Mouse (Mus musculus) midbrain, embryonic 14.5 days (tissue): ENCODE results near the gene Tusc2. TPM values are rescaled to one million over a fixed set of nuclear protein-coding genes. Genes with fewer than 3 reads are reported as not detected.

Source experiments
- ATAC-seq: fragments of 200-750 bp; cut with Nextera tagmentation; 2 replicates; pipeline ENCODE4 v1.8.0; 2017; ENCODE audit warnings: moderate number of reproducible peaks, moderate library complexity; ENCODE audit not compliant: low FRiP score, low TSS enrichment
- DNase-seq: peaks from one replicate; pipeline ENCODE4 v3.0.0-alpha.2; 2015
- H3K27ac ChIP-seq: fragments of 300-500 bp; sonication (generic); replicated peaks from 2 replicates; pipeline ENCODE4 v1.5.1; 2014; ENCODE audit warnings: mild to moderate bottlenecking, low read depth, low read length, moderate library complexity
- H3K27me3 ChIP-seq: fragments of 300-500 bp; sonication (generic); 2 replicates; pipeline ENCODE4 v1.6.1; 2014; ENCODE audit warnings: low read length, control low read depth, mixed read lengths; ENCODE audit not compliant: control insufficient read depth, insufficient read depth
- H3K36me3 ChIP-seq: fragments of 300-500 bp; sonication (generic); 2 replicates; pipeline ENCODE4 v1.6.1; 2014; ENCODE audit warnings: low read length, control low read depth; ENCODE audit not compliant: control insufficient read depth, insufficient read depth
- H3K4me1 ChIP-seq: fragments of 300-500 bp; sonication (generic); 2 replicates; pipeline ENCODE4 v1.6.1; 2014; ENCODE audit warnings: mild to moderate bottlenecking, antibody characterized with exemption, low read length, control low read depth; ENCODE audit not compliant: control insufficient read depth, insufficient read depth
- H3K4me2 ChIP-seq: fragments of 300-500 bp; sonication (generic); 2 replicates; pipeline ENCODE4 v1.6.1; 2014; ENCODE audit warnings: mild to moderate bottlenecking, low read length, moderate library complexity
- H3K4me3 ChIP-seq: fragments of 300-500 bp; sonication (generic); replicated peaks from 2 replicates; pipeline ENCODE4 v1.5.1; 2014; ENCODE audit warnings: low read depth, low read length
- H3K9ac ChIP-seq: fragments of 300-500 bp; sonication (generic); replicated peaks from 2 replicates; pipeline ENCODE4 v1.6.1; 2014; ENCODE audit warnings: mild to moderate bottlenecking, low read length, moderate library complexity
- H3K9me3 ChIP-seq: fragments of 300-500 bp; sonication (generic); 2 replicates; pipeline ENCODE4 v1.6.1; 2016; ENCODE audit warnings: low read length, control low read depth, mixed read lengths; ENCODE audit not compliant: control insufficient read depth
- WGBS: fragments of 180-500 bp; shearing (Covaris S2); extraction: QIAGEN DNeasy Blood & Tissue Kit; methylation state at CpG from one replicate; pipeline ENCODE4 v1.1.7; 2014; 5-methylcytosine and 5-hydroxymethylcytosine counted together
- polyA plus RNA-seq: library from polyadenylated mRNA; unstranded; fragments of >200 nt; fragmentation: Nextera tagmentation; extraction: Ambion mirVana; gene quantifications from 2 replicates; pipeline ENCODE4 v1.2.1, GENCODE M21; 2014

Tusc2 gene
- polyA plus RNA-seq, 1 experiment from 2014 or later = 120 TPM

GRCm38 (mm10) chr9:107598385-107598784, 35.3 kb downstream of the Tusc2 start:
- H3K4me2 ChIP-seq = no peak overlapping the region
- H3K27ac ChIP-seq = no peak overlapping the region
- ATAC-seq = no peak
- peaks cover 10% of the 10 kb centered on the region; the same call in 1 of the 2 replicates for H3K36me3 ChIP-seq
- no peaks in the 10 kb centered on the region for H3K27me3 ChIP-seq
- 0 out of 2 replicates have a peak, but pooled peaks cover 5% of the 10 kb centered on the region for H3K4me1 ChIP-seq
- no peak overlapping the region for H3K4me3 ChIP-seq
- no peaks in the 10 kb centered on the region for H3K9me3 ChIP-seq
- H3K9ac ChIP-seq = no peak overlapping the region
- WGBS = 86% methylated on average over 5 of the region's 5 CpGs
- DNase-seq = no peak

GRCm38 (mm10) chr9:107599433-107599832, 36.4 kb downstream of the Tusc2 start:
- Histone ChIP-seq H3K9ac (no peak overlapping the region), H3K27ac (no peak overlapping the region), H3K4me2 (no peak overlapping the region), H3K9me3 (no peaks in the 10 kb centered on the region), H3K4me1 (0 out of 2 replicates have a peak, but pooled peaks cover 5% of the 10 kb centered on the region), H3K27me3 (no peaks in the 10 kb centered on the region), H3K4me3 (no peak overlapping the region), H3K36me3 (no peaks in the 10 kb centered on the region)
- 90% methylated on average over 9 of the region's 9 CpGs for WGBS
- DNase-seq = no peak
- ATAC-seq = no peak

GRCm38 (mm10) chr9:107599842-107600241, 36.8 kb downstream of the Tusc2 start:
- H3K4me3 ChIP-seq = no peak overlapping the region
- ATAC-seq (no peak), DNase-seq (peak; percentile 61)
- no peaks in the 10 kb centered on the region for H3K36me3 ChIP-seq
- 75% methylated on average over 14 of the region's 14 CpGs for WGBS
- no peak overlapping the region for H3K4me2 ChIP-seq
- H3K27me3 ChIP-seq = no peaks in the 10 kb centered on the region
- H3K27ac ChIP-seq = no peak overlapping the region
- no peak overlapping the region for H3K9ac ChIP-seq
- 0 out of 2 replicates have a peak, but pooled peaks cover 9% of the 10 kb centered on the region for H3K4me1 ChIP-seq
- H3K9me3 ChIP-seq = no peaks in the 10 kb centered on the region

- Histone ChIP-seq H3K4me3 (no peak overlapping the region), H3K27ac (no peak overlapping the region), H3K4me2 (no peak overlapping the region), H3K9me3 (no peaks in the 10 kb centered on the region), H3K36me3 (no peaks in the 10 kb centered on the region), H3K9ac (no peak overlapping the region), H3K27me3 (no peaks in the 10 kb centered on the region), H3K4me1 (0 out of 2 replicates have a peak, but pooled peaks cover 12% of the 10 kb centered on the region)
- no peak for DNase-seq
- WGBS = 83% methylated on average over 12 of the region's 12 CpGs
- ATAC-seq = no peak
Observed at GRCm38 (mm10) chr9:107600745-107601144, 37.7 kb downstream of the Tusc2 start.

- ATAC-seq = no peak
- H3K9ac ChIP-seq = no peak overlapping the region
- 90% methylated on average over 11 of the region's 11 CpGs for WGBS
Observed at GRCm38 (mm10) chr9:107601275-107601674, 38.2 kb downstream of the Tusc2 start.

GRCm38 (mm10) chr9:107602068-107602648, 39.1 kb downstream of the Tusc2 start:
- Histone ChIP-seq H3K4me1 (0 out of 2 replicates have a peak, but pooled peaks cover 12% of the 10 kb centered on the region), H3K36me3 (no peaks in the 10 kb centered on the region), H3K4me2 (no peak overlapping the region), H3K27me3 (no peaks in the 10 kb centered on the region), H3K9me3 (no peaks in the 10 kb centered on the region), H3K27ac (peak overlapping the region; percentile 9; the same call in 1 of the 2 replicates), H3K4me3 (no peak overlapping the region), H3K9ac (no peak overlapping the region)
- DNase-seq (peak; percentile 96), ATAC-seq (peak; percentile 73; the same call in 1 of the 2 replicates)
- WGBS = 15% methylated on average over 10 of the region's 10 CpGs

More at GRCm38 (mm10) chr9:107601275-107601674, 38.2 kb downstream of the Tusc2 start:
- H3K27me3 ChIP-seq = no peaks in the 10 kb centered on the region
- H3K4me3 ChIP-seq = no peak overlapping the region
- H3K4me1 ChIP-seq = 0 out of 2 replicates have a peak, but pooled peaks cover 12% of the 10 kb centered on the region
- H3K27ac ChIP-seq = no peak overlapping the region
- no peaks in the 10 kb centered on the region for H3K36me3 ChIP-seq
- no peak for DNase-seq
- no peaks in the 10 kb centered on the region for H3K9me3 ChIP-seq
- H3K4me2 ChIP-seq = no peak overlapping the region

- 0 out of 2 replicates have a peak, but pooled peaks cover 12% of the 10 kb centered on the region for H3K4me1 ChIP-seq
- no peaks in the 10 kb centered on the region for H3K27me3 ChIP-seq
- no peak overlapping the region for H3K4me3 ChIP-seq
- H3K9ac ChIP-seq = no peak overlapping the region
- H3K4me2 ChIP-seq = no peak overlapping the region
- 83% methylated on average over 6 of the region's 6 CpGs for WGBS
- H3K27ac ChIP-seq = no peak overlapping the region
- DNase-seq (no peak), ATAC-seq (no peak)
- H3K9me3 ChIP-seq = no peaks in the 10 kb centered on the region
- H3K36me3 ChIP-seq = no peaks in the 10 kb centered on the region
Observed at GRCm38 (mm10) chr9:107603251-107603650, 40.2 kb downstream of the Tusc2 start.

- H3K4me2 ChIP-seq = 0 out of 2 replicates have a peak overlapping the region, but pooled peaks have one; percentile 5
- H3K36me3 ChIP-seq = no peaks in the 10 kb centered on the region
- no peak for DNase-seq
- H3K4me1 ChIP-seq = 0 out of 2 replicates have a peak, but pooled peaks cover 17% of the 10 kb centered on the region
- H3K9ac ChIP-seq = no peak overlapping the region
- H3K27ac ChIP-seq = no peak overlapping the region
- no peak overlapping the region for H3K4me3 ChIP-seq
- no peaks in the 10 kb centered on the region for H3K27me3 ChIP-seq
- no peak for ATAC-seq
- no peaks in the 10 kb centered on the region for H3K9me3 ChIP-seq
- 39% methylated on average over 23 of the region's 23 CpGs for WGBS
Observed at GRCm38 (mm10) chr9:107605041-107605661, 42.1 kb downstream of the Tusc2 start.

GRCm38 (mm10) chr9:107606591-107606990, 43.5 kb downstream of the Tusc2 start:
- H3K4me1 ChIP-seq = peaks cover 21% of the 10 kb centered on the region

More at GRCm38 (mm10) chr9:107606591-107606990, 43.5 kb downstream of the Tusc2 start:
- Histone ChIP-seq H3K27me3 (no peaks in the 10 kb centered on the region), H3K9ac (no peak overlapping the region), H3K36me3 (no peaks in the 10 kb centered on the region), H3K4me3 (no peak overlapping the region), H3K4me2 (no peak overlapping the region), H3K9me3 (no peaks in the 10 kb centered on the region), H3K27ac (no peak overlapping the region)
- DNase-seq (no peak), ATAC-seq (no peak)
- 20% methylated on average over 9 of the region's 9 CpGs for WGBS
